Mouse (Mus musculus) midbrain, postnatal 0 days (tissue): ENCODE measurements around the gene Tlx3. TPM values are rescaled to one million over a fixed set of nuclear protein-coding genes. Genes with fewer than 3 reads are reported as not detected.

Experiments
- ATAC-seq: fragments of 200-750 bp; cut with Nextera tagmentation; 2 replicates; pipeline ENCODE4 v1.8.0; 2017; ENCODE audit warnings: moderate number of reproducible peaks, mild to moderate bottlenecking, moderate TSS enrichment, moderate library complexity; ENCODE audit not compliant: low FRiP score
- DNase-seq: peaks from one replicate; pipeline ENCODE4 v3.0.0-alpha.2; 2015; ENCODE audit warnings: low spot score
- H3K27ac ChIP-seq: fragments of 300-500 bp; sonication (generic); 2 replicates; pipeline ENCODE4 v1.5.1; 2014; ENCODE audit warnings: low read depth, mild to moderate bottlenecking, low read length, mixed read lengths
- H3K27me3 ChIP-seq: fragments of 300-500 bp; sonication (generic); 2 replicates; pipeline ENCODE4 v1.6.1; 2014; ENCODE audit warnings: low read length, control low read depth, mixed read lengths; ENCODE audit not compliant: insufficient read depth
- H3K36me3 ChIP-seq: fragments of 300-500 bp; sonication (generic); 2 replicates; pipeline ENCODE4 v1.6.1; 2014; ENCODE audit warnings: low read length, control low read depth, mixed read lengths; ENCODE audit not compliant: insufficient read depth
- H3K4me1 ChIP-seq: fragments of 300-500 bp; sonication (generic); 2 replicates; pipeline ENCODE4 v1.6.1; 2014; ENCODE audit warnings: mild to moderate bottlenecking, control low read depth, antibody characterized with exemption, low read length, mixed read lengths; ENCODE audit not compliant: insufficient read depth
- H3K4me2 ChIP-seq: fragments of 300-500 bp; sonication (generic); 2 replicates; pipeline ENCODE4 v1.6.1; 2014; ENCODE audit warnings: low read depth, mild to moderate bottlenecking, low read length, mixed read lengths; ENCODE audit not compliant: poor library complexity, severe bottlenecking
- H3K4me3 ChIP-seq: fragments of 300-500 bp; sonication (generic); 2 replicates; pipeline ENCODE4 v1.5.1; 2014; ENCODE audit warnings: low read depth, mild to moderate bottlenecking, low read length, moderate library complexity
- H3K9ac ChIP-seq: fragments of 300-500 bp; sonication (generic); replicated peaks from 2 replicates; pipeline ENCODE4 v1.6.1; 2014; ENCODE audit warnings: mild to moderate bottlenecking, low read length, moderate library complexity, mixed read lengths; ENCODE audit not compliant: poor library complexity, severe bottlenecking
- H3K9me3 ChIP-seq: fragments of 300-500 bp; sonication (generic); 2 replicates; pipeline ENCODE4 v1.6.1; 2016; ENCODE audit warnings: low read length, control low read depth
- CTCF ChIP-seq: IDR thresholded peaks from 2 replicates; pipeline ENCODE4 v1.5.1; 2016; ENCODE audit warnings: antibody characterized with exemption, mild to moderate bottlenecking
- WGBS: fragments of 180-500 bp; shearing (Covaris S2); extraction: QIAGEN DNeasy Blood & Tissue Kit; methylation state at CpG from one replicate; pipeline ENCODE4 v1.1.7; 2014; 5-methylcytosine and 5-hydroxymethylcytosine counted together
- polyA plus RNA-seq: library from polyadenylated mRNA; unstranded; fragments of >200 nt; fragmentation: Nextera tagmentation; extraction: Ambion mirVana; gene quantifications from 2 replicates; pipeline ENCODE4 v1.2.1, GENCODE M21; 2015
- total RNA-seq: library from RNA; depleted of rRNA; stranded (reverse); fragments of >200 nt; gene quantifications from 2 replicates; pipeline ENCODE4 v1.2.3, GENCODE M21; 2014

The Tlx3 gene
- total and polyA plus RNA-seq, 2 experiments from 2014 or later = 0.22 to 7.2 TPM

DNA sequence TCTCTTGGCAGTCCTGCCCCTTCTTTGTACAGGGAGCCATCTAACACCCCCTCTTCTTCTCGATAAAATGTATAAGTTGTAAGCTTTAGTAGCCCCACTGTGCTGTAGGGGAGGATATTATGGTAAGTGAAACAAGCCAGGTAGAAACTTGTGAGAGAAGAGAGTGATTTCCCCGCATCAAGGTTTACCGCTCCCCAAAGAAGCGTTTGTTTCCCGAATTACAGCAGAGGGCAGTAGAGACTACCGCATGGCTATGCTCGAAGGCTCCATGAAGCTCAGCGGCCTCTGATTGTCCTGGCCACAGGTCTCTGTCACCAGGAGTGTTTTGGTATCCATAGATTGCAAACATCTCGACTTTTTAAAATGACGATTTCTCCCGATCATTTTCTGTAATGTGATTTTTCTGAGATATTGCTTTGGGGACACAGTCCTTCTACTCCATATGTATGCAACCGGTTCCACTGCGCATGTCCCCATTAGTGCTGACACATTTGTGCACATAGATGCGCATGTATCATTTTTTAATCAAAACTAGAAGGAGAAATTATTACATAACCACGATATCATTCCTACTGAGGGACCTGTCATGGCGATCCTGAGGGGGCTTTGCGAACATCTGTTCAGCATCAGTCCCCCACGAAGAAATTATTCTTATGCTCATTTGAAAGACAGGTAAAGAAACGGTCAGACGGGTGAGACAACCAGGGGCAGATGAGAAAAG is 26.7 kb downstream of the Tlx3 start:
- Histone ChIP-seq H3K27me3 (peaks cover 9% of the 10 kb centered on the region), H3K9ac (no peak overlapping the region), H3K36me3 (no peaks in the 10 kb centered on the region), H3K4me2 (no peak overlapping the region), H3K4me1 (no peaks in the 10 kb centered on the region), H3K4me3 (no peak overlapping the region), H3K27ac (no peak overlapping the region), H3K9me3 (no peaks in the 10 kb centered on the region)
- ATAC-seq = peak; percentile 69
- TF ChIP-seq CTCF = peak; percentile 91
- DNase-seq = peak; percentile 84
- 33% methylated on average over 20 of the region's 20 CpGs for WGBS

DNA sequence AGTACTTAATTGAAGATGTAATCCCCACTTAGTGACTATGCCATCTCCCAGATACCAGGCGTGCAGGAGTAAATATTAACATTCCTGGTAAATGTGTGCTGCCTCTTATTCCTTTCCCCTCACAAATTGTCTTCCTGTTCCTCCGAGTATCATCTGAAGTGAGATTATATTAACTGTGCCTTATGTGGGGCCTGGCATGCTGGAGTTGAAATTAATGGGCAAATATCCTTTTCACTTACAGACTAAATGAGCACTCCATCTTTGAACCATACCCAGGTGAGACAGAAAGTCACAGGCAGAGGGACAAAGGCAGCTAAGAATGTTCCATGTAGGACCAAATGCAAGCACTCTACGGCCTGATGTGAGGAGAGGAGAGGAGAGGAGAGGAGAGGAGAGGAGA is 27.6 kb downstream of the Tlx3 start:
- H3K4me2 ChIP-seq = no peak overlapping the region
- H3K36me3 ChIP-seq = no peaks in the 10 kb centered on the region
- H3K4me3 ChIP-seq = no peak overlapping the region
- ATAC-seq (no peak), DNase-seq (no peak)
- H3K27ac ChIP-seq = no peak overlapping the region
- WGBS = 84% methylated on average over 2 of the region's 3 CpGs
- no peaks in the 10 kb centered on the region for H3K9me3 ChIP-seq
- no peak for TF ChIP-seq CTCF
- H3K4me1 ChIP-seq = no peaks in the 10 kb centered on the region
- no peak overlapping the region for H3K9ac ChIP-seq
- H3K27me3 ChIP-seq = peaks cover 2% of the 10 kb centered on the region; the same call in 1 of the 2 replicates

DNA sequence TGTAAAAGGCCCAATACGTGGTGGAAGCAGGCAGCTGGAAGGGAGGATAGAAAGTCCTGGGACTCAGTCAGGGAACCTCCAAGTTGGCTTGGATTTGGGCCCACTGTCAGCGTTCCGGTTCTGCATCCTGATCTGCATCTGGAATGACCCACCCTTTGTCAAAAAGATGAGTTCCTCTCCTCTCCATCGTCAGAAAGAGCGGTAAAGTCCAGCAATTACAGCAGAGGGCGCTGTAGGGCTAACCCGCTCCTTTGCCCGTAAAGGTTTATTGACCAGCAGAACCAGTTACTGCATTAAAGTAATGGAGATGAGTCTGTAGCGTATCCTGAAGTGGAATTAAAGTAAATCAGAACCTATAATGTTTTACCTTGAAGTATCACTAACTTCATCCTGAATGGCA is 32.9 kb downstream of the Tlx3 start:
- no peaks in the 10 kb centered on the region for H3K4me1 ChIP-seq
- no peak overlapping the region for H3K4me3 ChIP-seq
- no peaks in the 10 kb centered on the region for H3K9me3 ChIP-seq
- ATAC-seq (no peak), DNase-seq (peak; percentile 51)
- H3K4me2 ChIP-seq = no peak overlapping the region
- 12% methylated on average over 9 of the region's 9 CpGs for WGBS
- H3K36me3 ChIP-seq = no peaks in the 10 kb centered on the region
- no peak overlapping the region for H3K9ac ChIP-seq
- TF ChIP-seq CTCF = peak; percentile 74
- no peak overlapping the region for H3K27ac ChIP-seq
- no peaks in the 10 kb centered on the region for H3K27me3 ChIP-seq

DNA sequence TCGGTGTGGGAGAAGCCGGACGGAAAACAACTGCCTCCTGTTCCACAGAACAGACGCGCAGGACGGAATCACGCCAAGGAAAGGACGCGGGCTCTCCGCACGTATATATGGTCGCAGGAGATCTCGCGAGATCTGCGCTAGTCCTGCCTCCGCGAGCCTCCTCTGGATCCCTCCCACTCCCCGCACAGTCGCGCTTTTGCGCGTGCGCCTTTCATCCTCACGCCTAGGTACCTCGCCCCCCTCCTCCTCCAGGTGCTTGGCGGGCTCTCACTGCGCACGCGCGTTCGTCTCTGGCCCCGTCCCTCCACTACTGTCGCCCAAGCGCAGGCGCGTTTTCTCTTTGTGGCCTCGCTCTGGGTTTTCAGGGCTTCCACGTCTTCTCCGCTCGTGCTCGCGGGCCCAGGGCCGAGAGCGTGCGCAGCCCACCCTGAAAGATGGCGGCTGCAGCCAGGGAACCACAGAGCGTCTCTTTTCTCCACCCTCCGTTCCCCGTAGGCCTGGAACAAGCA is 40.3 kb downstream of the Tlx3 start, which contains the start of gene Npm1:
Gene Npm1 (minus strand): TSS at position 209 of the 509 bp plus-strand sequence.
- Histone ChIP-seq H3K27me3 (no peaks in the 10 kb centered on the region), H3K4me1 (no peaks in the 10 kb centered on the region), H3K27ac (peak within 1 kb of the TSS; percentile 95), H3K4me3 (peak within 1 kb of the TSS; percentile 82), H3K9ac (peak within 1 kb of the TSS; percentile 93), H3K9me3 (no peaks in the 10 kb centered on the region), H3K36me3 (peaks cover 6% of the 10 kb centered on the region; the same call in 1 of the 2 replicates), H3K4me2 (peak within 1 kb of the TSS; percentile 72)
- 4% methylated on average over 48 of the region's 49 CpGs for WGBS
- peak; percentile 100 for DNase-seq
- no peak for TF ChIP-seq CTCF
- peak; percentile 97 for ATAC-seq

DNA sequence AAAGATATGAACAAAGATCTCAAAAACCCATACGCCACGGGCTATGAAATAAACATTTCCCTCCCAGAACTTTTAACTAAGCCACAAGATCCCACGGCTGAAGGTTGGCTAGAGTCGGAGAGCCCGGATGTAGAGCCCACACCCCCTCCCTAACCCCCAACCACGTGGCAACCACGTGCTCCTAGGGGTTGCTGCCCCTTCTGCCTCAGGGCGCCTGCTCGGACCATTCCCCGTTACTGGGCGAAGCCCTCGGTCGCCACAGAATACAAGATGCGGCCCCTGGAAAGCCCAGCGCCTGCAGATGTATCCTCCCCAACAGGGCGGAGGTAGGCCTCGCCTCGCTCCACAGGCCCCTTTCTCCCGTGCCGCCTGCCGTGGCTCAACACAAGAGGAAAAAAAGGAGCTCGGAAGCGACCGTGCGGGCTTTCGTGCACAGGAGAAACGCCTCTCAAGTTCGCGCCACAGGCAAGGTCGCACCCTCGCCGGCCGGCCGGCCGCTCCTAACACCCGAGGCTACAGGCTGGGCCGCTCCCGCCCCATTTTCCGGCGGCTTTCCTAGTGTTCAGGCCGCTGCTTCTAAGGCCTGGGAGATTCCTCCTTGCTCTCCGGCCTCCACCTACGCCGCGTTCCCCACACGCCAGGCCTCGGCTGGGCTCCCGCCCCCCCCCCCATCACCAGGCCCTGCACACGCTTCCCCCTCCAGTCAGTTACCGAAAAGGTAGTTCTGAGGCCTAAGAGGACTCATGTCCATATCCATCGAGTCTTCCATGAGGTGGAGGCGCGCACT is 41.0 kb downstream of the Tlx3 start:
- DNase-seq = peak; percentile 85
- Histone ChIP-seq H3K4me1 (no peaks in the 10 kb centered on the region), H3K36me3 (peaks cover 9% of the 10 kb centered on the region; the same call in 1 of the 2 replicates), H3K27me3 (no peaks in the 10 kb centered on the region), H3K4me2 (peak overlapping the region; percentile 72), H3K4me3 (peak overlapping the region; percentile 82), H3K9me3 (no peaks in the 10 kb centered on the region), H3K27ac (peak overlapping the region; percentile 88), H3K9ac (peak overlapping the region; percentile 93)
- TF ChIP-seq CTCF = no peak
- 2% methylated on average over 51 of the region's 53 CpGs for WGBS
- ATAC-seq = peak; percentile 84
